Mouse (Mus musculus): Measurements from ENCODE around the gene Hist1h1e. TPM values are rescaled to one million over a fixed set of nuclear protein-coding genes. Genes with fewer than 3 reads are reported as not detected.

The Hist1h1e gene
- polyA plus RNA-seq, 1 experiment: 6.9 TPM

DNA sequence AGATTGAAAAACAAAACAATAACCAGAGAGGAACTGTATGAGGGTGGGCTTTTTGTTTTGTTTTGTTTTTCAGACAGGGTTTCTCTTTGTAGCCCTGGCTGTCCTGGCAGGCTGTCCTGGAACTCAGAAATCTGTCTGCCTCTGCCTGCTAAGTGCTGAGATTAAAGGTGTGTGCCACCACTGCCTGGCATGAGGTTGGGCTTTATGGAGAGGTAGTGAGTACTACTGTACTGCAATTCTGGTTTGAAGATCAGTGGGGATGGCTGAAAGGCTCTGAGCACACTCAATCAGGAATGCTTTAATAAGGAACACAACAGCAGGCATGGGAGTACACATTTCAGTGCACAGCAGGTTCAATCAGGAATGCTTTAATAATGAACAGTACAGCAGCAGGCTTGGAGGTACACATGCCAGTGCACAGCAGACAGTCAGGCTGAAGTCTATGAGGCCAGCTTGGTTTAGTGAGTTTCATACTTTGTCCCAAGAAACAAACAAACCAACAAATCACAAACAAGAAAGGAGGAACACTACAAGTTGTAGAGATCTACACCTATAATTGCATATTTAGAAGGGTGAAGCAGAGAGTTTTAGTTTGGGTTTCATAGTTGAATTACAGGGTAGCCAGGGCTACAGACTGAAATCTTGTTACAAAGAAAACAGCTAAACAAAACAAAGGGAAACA, 38.8 kb downstream of the Hist1h1e start:
- no peaks in the 10 kb centered on the region for H3K27me3 ChIP-seq (ENCODE audit: control insufficient read depth, insufficient read depth, low read length, poor library complexity, severe bottlenecking)
- H3K4me3 ChIP-seq (ENCODE audit: low read depth, low read length): no peak overlapping the region
- no peaks in the 10 kb centered on the region for H3K36me3 ChIP-seq (ENCODE audit: control insufficient read depth, insufficient read depth, low read length, poor library complexity, severe bottlenecking)
- H3K9me3 ChIP-seq (replicated peaks; ENCODE audit: control insufficient read depth, insufficient read depth, low read length, poor library complexity, severe bottlenecking): no peaks in the 10 kb centered on the region
- TF ChIP-seq POLR2A (IDR thresholded peaks at IDR 0.05; ENCODE audit: insufficient read depth, low read length) (no peak), EP300 (IDR thresholded peaks at IDR 0.05; ENCODE audit: insufficient read depth, low read depth, low read length) (no peak)
- no peak overlapping the region for H3K27ac ChIP-seq (ENCODE audit: insufficient read depth, low read length)
- H3K4me1 ChIP-seq (ENCODE audit: control insufficient read depth, insufficient read depth, low read length): no peaks in the 10 kb centered on the region
- no peak overlapping the region for H3K9ac ChIP-seq (ENCODE audit: low read depth, poor library complexity, severe bottlenecking)

GRCm38 (mm10) chr13:23582219-23583056, 39.9 kb downstream of the Hist1h1e start:
- Histone ChIP-seq H3K4me1 (ENCODE audit: control insufficient read depth, insufficient read depth, low read length) (no peaks in the 10 kb centered on the region), H3K9me3 (replicated peaks; ENCODE audit: control insufficient read depth, insufficient read depth, low read length, poor library complexity, severe bottlenecking) (no peaks in the 10 kb centered on the region), H3K27me3 (ENCODE audit: control insufficient read depth, insufficient read depth, low read length, poor library complexity, severe bottlenecking) (no peaks in the 10 kb centered on the region), H3K27ac (ENCODE audit: insufficient read depth, low read length) (peak overlapping the region; percentile 64), H3K4me3 (ENCODE audit: low read depth, low read length) (peak overlapping the region; percentile 68; the same call in 1 of the 2 replicates), H3K9ac (ENCODE audit: low read depth, poor library complexity, severe bottlenecking) (peak overlapping the region; percentile 95), H3K36me3 (ENCODE audit: control insufficient read depth, insufficient read depth, low read length, poor library complexity, severe bottlenecking) (no peaks in the 10 kb centered on the region)
- TF ChIP-seq EP300 (IDR thresholded peaks at IDR 0.05; ENCODE audit: insufficient read depth, low read depth, low read length) (peak; percentile 74; the same call in 1 of the 2 replicates), CTCF (IDR thresholded peaks at IDR 0.05; ENCODE audit: low read depth, low read length) (no peak)

DNA sequence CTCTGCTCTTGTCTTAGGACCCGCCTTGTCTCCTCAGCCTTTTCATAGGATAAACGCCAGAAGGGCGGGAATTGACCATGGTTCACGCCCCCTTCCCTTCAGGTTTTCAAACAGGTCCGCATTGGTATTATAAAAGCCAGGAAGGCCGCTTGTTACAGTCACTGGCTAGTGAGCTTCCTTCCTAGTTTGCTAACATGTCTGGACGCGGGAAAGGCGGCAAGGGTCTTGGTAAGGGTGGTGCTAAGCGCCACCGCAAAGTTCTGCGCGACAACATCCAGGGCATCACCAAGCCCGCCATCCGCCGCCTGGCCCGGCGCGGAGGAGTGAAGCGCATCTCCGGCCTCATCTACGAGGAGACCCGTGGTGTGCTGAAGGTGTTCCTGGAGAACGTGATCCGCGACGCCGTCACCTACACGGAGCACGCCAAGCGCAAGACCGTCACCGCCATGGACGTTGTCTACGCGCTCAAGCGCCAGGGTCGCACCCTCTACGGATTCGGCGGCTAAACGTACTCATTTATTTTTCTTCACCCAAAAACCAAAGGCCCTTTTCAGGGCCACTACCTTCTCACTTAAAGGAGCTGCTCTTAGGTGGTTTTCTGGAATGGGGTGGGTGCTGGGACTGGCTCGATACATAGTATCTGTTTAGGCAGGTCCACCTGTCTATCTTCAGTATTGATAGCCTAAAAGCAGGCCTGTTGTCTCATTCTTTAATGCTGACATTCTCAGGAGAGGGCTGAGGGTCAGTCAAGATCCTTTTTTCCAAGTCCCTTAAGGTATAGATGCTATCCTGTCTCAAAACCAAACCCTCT, 40.7 kb downstream of the Hist1h1e start, which contains the start of gene Hist1h4d:
TSS of gene Hist1h4d (plus strand) at position 191 of the 811 bp plus-strand sequence.
- Histone ChIP-seq H3K27me3 (ENCODE audit: control insufficient read depth, insufficient read depth, low read length, poor library complexity, severe bottlenecking) (no peaks in the 10 kb centered on the region), H3K27ac (ENCODE audit: insufficient read depth, low read length) (peak within 1 kb of the TSS; percentile 64), H3K4me1 (ENCODE audit: control insufficient read depth, insufficient read depth, low read length) (no peaks in the 10 kb centered on the region), H3K9ac (ENCODE audit: low read depth, poor library complexity, severe bottlenecking) (peak within 1 kb of the TSS; percentile 95), H3K9me3 (replicated peaks; ENCODE audit: control insufficient read depth, insufficient read depth, low read length, poor library complexity, severe bottlenecking) (no peaks in the 10 kb centered on the region), H3K4me3 (ENCODE audit: low read depth, low read length) (peak within 1 kb of the TSS; percentile 68), H3K36me3 (ENCODE audit: control insufficient read depth, insufficient read depth, low read length, poor library complexity, severe bottlenecking) (no peaks in the 10 kb centered on the region)
- TF ChIP-seq POLR2A (IDR thresholded peaks at IDR 0.05; ENCODE audit: insufficient read depth, low read length) (peak; percentile 100), CTCF (IDR thresholded peaks at IDR 0.05; ENCODE audit: low read depth, low read length) (no peak), EP300 (IDR thresholded peaks at IDR 0.05; ENCODE audit: insufficient read depth, low read depth, low read length) (peak; percentile 72)

- Histone ChIP-seq H3K9me3 (replicated peaks; ENCODE audit: control insufficient read depth, insufficient read depth, low read length, poor library complexity, severe bottlenecking) (no peaks in the 10 kb centered on the region), H3K4me3 (ENCODE audit: low read depth, low read length) (no peak overlapping the region), H3K9ac (ENCODE audit: low read depth, poor library complexity, severe bottlenecking) (no peak overlapping the region), H3K27me3 (ENCODE audit: control insufficient read depth, insufficient read depth, low read length, poor library complexity, severe bottlenecking) (no peaks in the 10 kb centered on the region), H3K27ac (ENCODE audit: insufficient read depth, low read length) (no peak overlapping the region), H3K36me3 (ENCODE audit: control insufficient read depth, insufficient read depth, low read length, poor library complexity, severe bottlenecking) (no peaks in the 10 kb centered on the region), H3K4me1 (ENCODE audit: control insufficient read depth, insufficient read depth, low read length) (no peaks in the 10 kb centered on the region)
- TF ChIP-seq CTCF (IDR thresholded peaks at IDR 0.05; ENCODE audit: low read depth, low read length): no peak
- no peak for TF ChIP-seq POLR2A (IDR thresholded peaks at IDR 0.05; ENCODE audit: insufficient read depth, low read length)
- no peak for TF ChIP-seq EP300 (IDR thresholded peaks at IDR 0.05; ENCODE audit: insufficient read depth, low read depth, low read length)
These were observed 44.5 kb downstream of the Hist1h1e start for GRCm38 (mm10) chr13:23577835-23578234.

- Histone ChIP-seq H3K9ac (ENCODE audit: low read depth, poor library complexity, severe bottlenecking) (peak overlapping the region; percentile 79), H3K27me3 (ENCODE audit: control insufficient read depth, insufficient read depth, low read length, poor library complexity, severe bottlenecking) (no peaks in the 10 kb centered on the region), H3K9me3 (replicated peaks; ENCODE audit: control insufficient read depth, insufficient read depth, low read length, poor library complexity, severe bottlenecking) (no peaks in the 10 kb centered on the region), H3K4me3 (ENCODE audit: low read depth, low read length) (peak overlapping the region; percentile 72; the same call in 1 of the 2 replicates), H3K36me3 (ENCODE audit: control insufficient read depth, insufficient read depth, low read length, poor library complexity, severe bottlenecking) (no peaks in the 10 kb centered on the region), H3K4me1 (ENCODE audit: control insufficient read depth, insufficient read depth, low read length) (no peaks in the 10 kb centered on the region), H3K27ac (ENCODE audit: insufficient read depth, low read length) (peak overlapping the region; percentile 93)
- no peak for TF ChIP-seq EP300 (IDR thresholded peaks at IDR 0.05; ENCODE audit: insufficient read depth, low read depth, low read length)
- no peak for TF ChIP-seq CTCF (IDR thresholded peaks at IDR 0.05; ENCODE audit: low read depth, low read length)
- no peak for TF ChIP-seq POLR2A (IDR thresholded peaks at IDR 0.05; ENCODE audit: insufficient read depth, low read length)
These were observed 45.3 kb downstream of the Hist1h1e start for GRCm38 (mm10) chr13:23576906-23577639.

Measured in ES-Bruce4 (cell line).